ENCODE assay signal across 15 mouse cellular contexts in the genomic region with DNA sequence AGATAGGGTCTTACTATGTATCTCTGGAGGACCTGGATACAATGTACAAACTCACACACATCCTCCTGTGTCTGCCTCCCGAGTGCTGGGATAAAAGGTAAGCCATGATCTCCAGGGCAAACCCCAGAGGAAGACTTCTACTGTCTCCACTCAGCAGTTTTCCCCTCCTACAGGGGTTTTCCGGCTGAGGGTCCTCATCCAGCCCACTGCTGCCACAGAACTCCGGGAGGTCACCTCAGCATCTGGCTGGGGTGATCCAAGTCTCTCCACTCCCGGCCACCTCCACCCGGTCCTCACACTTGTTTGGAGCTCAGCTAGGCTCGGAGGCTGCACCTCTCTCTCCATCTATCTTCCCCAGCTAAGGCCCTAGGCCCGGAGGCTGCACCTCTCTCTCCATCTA.
"Had no signal": no experiment of that assay in that cellular context is flagged by ENCODE, and none has a peak within 500 bp of the region (broad histone marks: within the 10 kb centered on the region; RNA-seq: fewer than 3 reads in every experiment).

No protein-coding gene starts in this region.

- DNase-seq: kidney, postnatal 10 days; kidney, postnatal 36 days; left cerebral cortex, postnatal 4 days; liver, postnatal 0 days; lung, embryonic 14.5 days; thymus, adult 18-20 months; thymus, postnatal 36 days had no signal

- H3K4me1 ChIP-seq: midbrain, embryonic 13.5 days had no signal

- H3K4me2 ChIP-seq: kidney, embryonic 15.5 days; limb, embryonic 12.5 days; limb, embryonic 15.5 days; liver, embryonic 11.5 days; lung, embryonic 14.5 days; midbrain, embryonic 13.5 days had no signal

- H3K27me3 ChIP-seq: kidney, embryonic 15.5 days; limb, embryonic 15.5 days; midbrain, embryonic 13.5 days had no signal

- H3K9me3 ChIP-seq: kidney, embryonic 15.5 days; limb, embryonic 12.5 days; limb, embryonic 15.5 days; midbrain, embryonic 13.5 days had no signal

- H3K4me3 ChIP-seq: kidney, embryonic 15.5 days; limb, embryonic 12.5 days; limb, embryonic 15.5 days; midbrain, embryonic 13.5 days had no signal

- ATAC-seq: liver, postnatal 0 days; lung, postnatal 0 days; midbrain, embryonic 13.5 days had no signal

- H3K27ac ChIP-seq: kidney, embryonic 15.5 days; limb, embryonic 12.5 days; limb, embryonic 15.5 days; liver, embryonic 14.5 days; macrophage; midbrain, embryonic 13.5 days had no signal

- H3K36me3 ChIP-seq: kidney, embryonic 15.5 days; limb, embryonic 12.5 days; limb, embryonic 15.5 days; midbrain, embryonic 13.5 days had no signal

- H3K9ac ChIP-seq: kidney, embryonic 15.5 days; limb, embryonic 12.5 days; limb, embryonic 15.5 days; liver, embryonic 14.5 days; liver, postnatal 0 days; lung, embryonic 14.5 days; midbrain, embryonic 13.5 days had no signal
